Mouse (Mus musculus): ENCODE measurements around the gene Ppp6r2. TPM values are rescaled to one million over a fixed set of nuclear protein-coding genes. Genes with fewer than 3 reads are reported as not detected.

Gene Ppp6r2
- total RNA-seq (2021), result 10 to 100 TPM; 59.5 to 60.6 TPM

DNA sequence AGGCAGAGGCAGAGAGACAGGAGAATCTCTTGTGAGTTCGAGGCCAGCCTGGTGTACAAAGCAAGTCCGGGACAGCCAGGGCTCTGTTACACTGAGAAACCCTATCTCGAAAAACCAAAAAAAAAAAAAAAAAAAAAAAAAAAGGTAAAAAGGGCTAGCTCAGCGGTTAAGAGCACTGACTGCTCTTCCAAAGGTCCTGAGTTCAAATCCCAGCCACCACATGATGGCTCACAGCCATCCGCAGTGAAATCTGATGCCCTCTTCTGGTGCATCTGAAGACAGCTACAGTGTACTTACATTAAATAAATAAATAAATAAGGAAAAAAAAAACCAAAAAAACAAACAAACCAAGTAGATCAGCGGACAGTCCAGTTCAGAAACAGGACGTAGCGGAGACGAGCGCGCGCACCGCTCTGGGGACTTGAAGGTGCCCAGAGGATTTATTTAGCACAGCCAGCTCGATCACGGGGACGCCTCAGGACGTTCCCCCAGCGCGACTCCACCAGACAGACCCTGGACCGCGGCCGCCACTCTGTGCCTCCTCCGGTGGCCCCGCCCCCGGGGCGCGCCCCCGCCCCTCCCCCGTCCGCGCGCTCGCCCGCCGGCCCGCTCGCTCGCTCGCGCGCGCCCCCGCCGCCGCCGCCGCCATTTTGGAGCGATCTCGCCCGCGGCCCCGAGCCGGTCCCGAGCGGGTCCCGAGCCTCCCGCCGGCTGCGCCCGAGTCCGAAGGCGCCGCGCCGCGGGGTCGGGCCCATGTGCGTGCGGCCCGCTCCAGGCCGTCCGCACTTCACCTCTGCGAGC lies at the start of gene Ppp6r2:
Gene Ppp6r2, plus strand, starts transcription at position 639 of the 801 bp plus-strand sequence.
- intact Hi-C loops (cut with DNase I), result loop anchor here (1.0 to 5.0 kb wide), 4 partner anchors 28 to 134 kb away; partner anchors contain the start of genes Trabd and Tubgcp6
- peak; percentile 88 to 90 for DNase-seq

DNA sequence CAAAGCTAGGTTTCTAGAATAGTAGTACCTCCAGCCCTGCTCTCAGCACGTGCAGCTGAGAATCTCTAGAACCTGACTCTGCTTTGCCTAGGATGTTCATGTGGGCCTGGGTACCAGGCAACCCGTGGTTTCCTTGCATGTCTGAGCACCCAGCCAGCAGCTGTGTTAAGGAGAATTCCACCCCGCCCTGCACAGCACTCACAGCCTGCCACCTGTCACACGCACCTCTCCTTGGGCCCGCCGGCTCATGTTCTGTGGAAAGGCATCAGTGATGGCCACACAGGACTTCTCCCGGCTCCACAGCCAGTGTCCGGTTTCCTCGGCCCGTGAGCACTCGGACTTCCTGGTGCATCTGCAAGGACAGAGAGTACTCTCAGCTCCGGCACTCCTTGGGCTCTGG lies 45.9 kb upstream of the Ppp6r2 start:
- DNase-seq, result no peak
- intact Hi-C loops (cut with DNase I), result no loop called here

DNA sequence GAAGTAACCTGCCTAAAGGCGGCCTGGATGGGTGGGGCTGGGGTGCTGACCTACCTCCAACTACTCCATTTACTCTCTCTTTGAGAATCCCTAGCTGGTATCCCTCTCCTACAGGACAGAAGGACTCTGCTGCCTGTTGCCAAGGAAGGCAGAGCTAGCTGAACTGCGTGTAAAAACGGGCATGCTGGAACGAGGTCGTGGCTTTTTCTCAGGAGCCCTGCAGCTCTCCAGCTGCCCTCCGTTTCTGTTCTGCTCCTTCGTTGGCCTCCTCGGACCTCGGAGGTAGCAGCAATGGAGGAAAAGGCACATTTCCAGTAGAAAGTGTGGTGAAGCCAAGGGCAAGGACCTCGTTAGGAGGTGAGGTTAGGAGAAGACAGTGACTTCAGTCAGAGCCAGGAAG lies 42.4 kb upstream of the Ppp6r2 start:
- DNase-seq, result peak in 1 of 2 experiments; percentile 18
- intact Hi-C loops (cut with DNase I), result no loop called here

DNA sequence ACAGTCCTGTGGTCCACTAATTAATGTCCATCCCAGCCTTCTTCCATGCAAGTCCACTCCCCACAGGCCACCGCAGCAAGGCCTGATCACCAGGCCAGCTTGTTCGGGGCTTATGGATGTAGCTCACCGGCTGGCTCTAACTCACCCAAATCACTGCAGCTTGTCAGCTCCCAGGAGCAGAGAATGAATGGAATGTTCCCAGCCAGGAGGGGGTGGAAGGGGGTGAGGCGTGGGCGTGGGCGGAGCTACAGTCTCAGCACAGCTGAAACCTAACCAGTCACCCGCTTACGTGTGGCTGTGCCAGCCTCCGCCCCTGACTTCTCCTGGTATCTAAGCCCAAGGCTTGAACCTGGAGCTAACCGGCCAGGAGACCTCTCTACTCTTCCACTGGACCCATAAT lies 41.9 kb upstream of the Ppp6r2 start:
- intact Hi-C loops (cut with DNase I), result no loop called here

DNA sequence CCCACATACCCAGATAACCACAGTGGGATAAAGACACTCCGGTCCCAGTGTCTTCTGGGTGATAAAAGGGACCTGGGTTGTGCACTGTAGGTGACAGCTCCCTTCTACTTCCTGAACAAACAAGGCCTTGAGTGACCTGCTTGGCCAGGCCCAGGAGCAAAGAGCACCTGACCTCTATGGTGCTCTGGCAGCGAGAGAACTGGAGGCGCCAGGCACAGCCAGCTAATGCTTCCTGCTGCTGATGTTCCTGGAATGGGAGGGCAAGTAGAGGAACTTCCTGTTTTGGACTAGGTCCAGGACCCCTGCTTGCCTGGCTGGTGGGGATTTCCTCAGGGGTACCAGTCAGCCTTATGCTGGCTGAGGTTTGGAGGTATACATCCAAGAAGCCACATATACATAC lies 41.3 kb upstream of the Ppp6r2 start:
- peak; percentile 48 to 53 for DNase-seq
- intact Hi-C loops (cut with DNase I), result no loop called here

More for the DNA sequence above, 41.9 kb upstream of the Ppp6r2 start:
- peak; percentile 88 to 92 for DNase-seq

DNA sequence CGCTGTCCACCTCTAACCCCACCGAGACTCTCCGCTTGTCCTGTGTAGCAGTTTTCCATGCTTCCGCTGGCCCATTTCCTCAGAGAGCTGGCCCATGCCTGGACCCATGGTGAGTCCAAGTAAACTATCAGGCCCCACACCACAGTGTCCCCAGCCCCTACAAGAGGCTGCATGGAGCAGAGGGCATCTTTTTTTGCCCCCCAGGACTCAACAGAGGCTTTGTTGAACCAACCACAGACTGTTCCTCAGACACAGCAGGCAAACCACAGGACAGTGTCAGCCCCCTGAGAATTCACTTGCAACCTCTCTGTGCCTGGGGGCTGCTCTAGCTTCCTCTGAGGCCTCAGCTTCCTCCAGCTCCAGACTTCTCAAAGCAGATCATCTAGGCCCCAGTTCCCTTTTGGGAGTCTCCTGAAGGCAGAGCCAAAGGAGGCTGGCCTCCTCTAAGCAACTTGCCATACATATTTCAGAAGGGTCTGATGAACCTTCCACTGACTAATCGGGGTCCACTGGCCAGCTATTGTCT lies 39.8 kb upstream of the Ppp6r2 start:
- DNase-seq, result peak in 1 of 2 experiments; percentile 10

DNA sequence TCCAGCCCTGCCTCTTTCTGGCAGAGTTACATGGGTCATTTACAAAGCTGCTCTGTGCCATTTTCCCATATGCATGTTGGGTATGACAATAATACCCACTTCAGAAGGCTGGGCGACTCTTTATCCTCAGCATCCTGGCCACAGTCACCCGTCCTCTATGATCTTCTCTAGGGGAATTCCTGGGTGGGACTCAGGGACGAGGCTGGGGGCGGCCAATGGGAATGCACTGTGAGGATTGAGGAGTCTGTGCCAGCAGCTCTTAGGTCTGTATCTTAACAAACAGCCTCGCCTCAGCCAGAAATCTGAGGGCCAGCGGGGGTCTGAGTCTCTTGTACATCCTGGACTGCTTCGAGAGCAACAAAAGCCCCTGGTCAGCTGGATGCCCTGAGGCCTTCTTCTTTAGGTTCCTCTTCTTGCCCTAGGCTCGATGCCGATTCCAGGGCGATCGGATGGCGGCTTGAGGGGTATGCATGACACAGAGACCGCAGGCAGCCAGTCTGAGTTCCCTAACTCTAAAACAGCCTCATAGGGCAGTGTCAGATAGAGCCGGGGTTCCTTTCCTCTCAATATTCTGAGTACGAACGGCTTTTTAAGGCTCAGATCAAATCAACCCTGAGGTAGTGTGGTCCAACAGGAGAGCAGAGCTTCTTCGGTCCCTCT lies 38.9 kb upstream of the Ppp6r2 start:
- intact Hi-C loops (cut with DNase I), result no loop called here
- peak; percentile 25 to 36 for DNase-seq

More for the DNA sequence above, 39.8 kb upstream of the Ppp6r2 start:
- intact Hi-C loops (cut with DNase I), result no loop called here

DNA sequence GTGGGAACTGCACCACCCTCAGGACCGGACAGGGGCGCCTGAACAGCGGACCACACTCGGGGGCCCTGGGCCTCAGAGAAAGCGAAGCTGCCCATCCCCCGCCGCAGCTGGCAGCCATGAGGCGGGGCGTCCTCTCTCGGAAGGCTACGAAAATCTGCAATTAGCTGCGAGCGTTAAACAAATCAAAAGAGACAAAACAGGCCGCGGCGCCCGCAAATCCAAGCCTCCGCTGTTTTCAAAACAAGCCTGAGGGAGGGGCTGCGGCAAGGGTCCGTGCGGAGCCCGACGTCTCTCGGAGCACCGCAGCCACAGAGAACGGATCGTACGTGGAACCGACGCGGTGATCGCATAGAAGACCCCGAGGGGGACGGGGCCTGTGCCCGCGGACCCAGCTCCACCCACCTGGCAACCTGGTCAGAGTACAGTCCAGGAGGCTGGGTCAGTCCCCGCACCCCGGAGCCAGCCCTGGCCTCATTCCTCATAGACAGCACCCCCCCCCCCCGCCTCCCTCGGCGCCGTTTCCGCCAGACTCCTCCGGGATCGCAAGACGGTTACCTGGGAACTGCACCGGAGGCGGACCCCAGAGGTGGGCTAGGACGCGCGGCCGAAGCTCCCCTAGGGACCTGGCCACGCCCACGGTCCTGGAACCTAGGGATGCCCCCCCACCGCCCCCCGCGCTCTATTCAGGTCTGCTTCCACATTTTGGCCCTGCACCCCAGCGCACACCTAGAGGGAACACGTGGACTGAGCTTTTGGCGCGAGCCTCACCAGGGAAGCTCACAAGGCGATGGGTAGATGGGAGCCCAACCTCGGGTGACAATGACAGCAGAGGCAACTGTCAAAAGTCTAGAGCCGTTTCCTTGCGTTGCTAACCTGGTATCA lies 38.1 kb upstream of the Ppp6r2 start:
- peak; percentile 54 to 71 for DNase-seq
- intact Hi-C loops (cut with DNase I), result no loop called here

DNA sequence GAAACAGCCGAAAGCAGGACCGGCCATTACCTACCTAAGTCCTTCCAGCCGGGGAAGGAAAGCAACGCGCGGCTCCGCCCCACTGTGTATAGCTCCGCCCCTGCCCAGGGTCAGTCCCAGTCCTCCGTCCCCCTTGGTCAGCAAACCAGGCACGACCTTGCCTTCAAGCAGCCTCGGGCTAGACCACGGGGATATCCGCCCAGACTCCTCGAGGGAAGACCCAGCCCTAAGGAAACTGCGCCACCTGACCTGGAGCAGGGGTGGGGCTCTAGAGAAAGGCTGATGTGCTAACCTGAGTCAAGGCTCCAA lies 37.5 kb upstream of the Ppp6r2 start:
- peak; percentile 61 to 69 for DNase-seq
- intact Hi-C loops (cut with DNase I), result no loop called here

DNA sequence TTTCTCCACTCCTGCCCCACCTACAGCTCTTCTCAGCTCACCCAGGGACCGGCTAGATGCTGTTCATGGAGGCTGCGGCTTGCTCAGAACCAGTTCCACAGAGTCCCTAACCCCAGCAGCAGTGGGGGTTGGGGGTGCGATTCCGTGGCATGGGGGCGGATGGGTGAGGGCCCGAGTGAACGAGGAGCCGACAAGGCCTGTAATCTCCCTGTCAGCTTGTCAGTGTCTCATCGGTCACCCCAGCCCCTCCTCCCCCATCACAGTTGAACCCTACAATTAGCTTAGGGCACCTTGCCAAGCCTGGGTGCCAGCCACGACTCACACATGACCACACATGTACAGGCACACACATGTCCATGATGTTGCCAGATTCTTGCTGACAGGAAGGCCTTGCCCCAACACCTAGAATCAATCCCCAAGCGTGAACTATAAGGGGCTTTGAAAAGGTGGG lies 36.4 kb upstream of the Ppp6r2 start:
- intact Hi-C loops (cut with DNase I), result no loop called here
- no peak for DNase-seq

DNA sequence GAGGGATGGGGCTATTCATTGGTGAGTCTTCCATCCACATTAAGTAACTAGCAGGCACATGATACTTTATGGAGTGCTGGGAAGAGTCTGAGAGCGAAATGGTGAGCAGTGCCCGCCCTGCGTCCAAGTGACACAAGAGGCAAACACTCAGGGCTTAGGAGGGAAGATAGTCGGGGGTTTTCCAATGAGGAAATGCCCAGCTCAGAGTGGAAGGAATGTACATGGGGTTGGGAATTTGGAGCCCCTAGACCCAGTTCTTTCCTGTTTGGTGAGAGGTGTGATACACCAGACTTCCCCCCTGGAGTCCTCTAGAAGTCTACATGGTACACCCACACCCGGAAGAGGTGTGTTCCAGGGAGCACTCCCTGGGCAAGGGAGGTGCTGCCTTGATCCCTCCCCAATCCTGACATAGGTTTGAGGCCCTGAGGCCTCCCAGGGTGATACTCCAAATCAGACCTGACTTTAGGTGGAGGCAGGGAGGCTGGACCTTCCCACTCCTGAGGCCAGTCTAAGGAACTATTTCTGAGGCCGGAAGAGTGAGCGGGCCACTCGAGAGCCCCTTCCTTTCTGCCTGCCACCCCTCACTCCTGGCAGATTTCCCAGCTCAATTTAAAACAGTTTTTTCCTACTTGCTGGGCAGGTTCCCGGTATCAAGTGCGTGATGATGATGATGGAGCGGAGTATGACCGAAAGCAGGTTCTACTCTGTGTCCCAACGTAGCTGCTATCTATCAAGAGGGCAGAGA lies 35.8 kb upstream of the Ppp6r2 start:
- DNase-seq, result no peak
- intact Hi-C loops (cut with DNase I), result no loop called here

DNA sequence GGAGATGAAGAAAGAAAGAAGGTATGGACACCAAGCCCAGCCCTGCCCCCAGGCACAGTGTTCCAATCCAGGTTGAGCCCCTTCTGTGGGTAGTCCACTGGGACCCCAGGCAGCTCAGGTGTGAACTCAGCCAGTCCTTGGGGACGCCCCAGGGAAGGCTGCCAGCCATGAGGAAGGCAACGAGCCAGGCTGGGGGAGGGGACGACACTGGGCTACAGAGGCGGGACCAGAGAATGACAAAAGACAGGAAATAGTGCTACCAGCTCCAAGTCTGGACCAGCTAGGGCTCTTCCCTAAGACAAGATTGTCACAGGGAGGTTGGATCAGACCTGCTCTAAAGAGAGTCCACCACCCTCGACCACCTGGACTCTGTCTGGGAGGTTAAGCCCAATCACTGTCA lies 34.2 kb upstream of the Ppp6r2 start:
- intact Hi-C loops (cut with DNase I), result no loop called here
- peak; percentile 96 for DNase-seq

DNA sequence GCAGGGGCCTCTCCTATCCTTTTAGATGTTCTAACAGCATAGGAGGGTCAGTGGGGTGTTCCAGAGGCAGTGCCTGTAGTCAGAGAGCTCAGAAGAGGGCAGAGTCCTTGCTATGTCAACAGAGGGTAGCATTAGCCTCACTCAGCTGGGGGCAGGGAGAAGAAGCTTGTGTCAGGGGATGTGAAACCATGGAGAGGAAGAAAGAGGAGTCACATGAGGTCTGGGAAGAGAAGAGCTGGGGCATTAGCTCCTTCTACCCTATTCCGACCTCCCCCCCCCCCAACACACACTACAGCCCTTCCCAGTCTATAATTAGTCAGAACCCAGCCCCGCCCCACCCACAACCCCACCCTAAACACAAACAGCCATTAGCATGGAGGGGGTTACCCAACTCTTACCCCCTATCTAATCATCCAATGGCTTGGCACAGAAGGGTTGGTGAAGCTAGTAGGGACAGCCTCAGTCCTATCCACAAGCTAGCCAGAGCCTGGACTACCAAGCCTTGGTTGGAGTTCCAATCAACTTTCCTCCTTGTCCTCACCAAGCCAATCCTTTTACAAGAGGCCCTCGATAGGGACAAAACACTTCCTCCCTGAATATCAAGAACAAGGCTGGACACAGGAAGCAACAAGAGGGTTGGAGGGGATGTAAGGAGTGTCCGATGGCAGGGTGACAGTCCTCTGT lies 33.6 kb upstream of the Ppp6r2 start:
- peak; percentile 41 to 48 for DNase-seq
- intact Hi-C loops (cut with DNase I), result no loop called here

DNA sequence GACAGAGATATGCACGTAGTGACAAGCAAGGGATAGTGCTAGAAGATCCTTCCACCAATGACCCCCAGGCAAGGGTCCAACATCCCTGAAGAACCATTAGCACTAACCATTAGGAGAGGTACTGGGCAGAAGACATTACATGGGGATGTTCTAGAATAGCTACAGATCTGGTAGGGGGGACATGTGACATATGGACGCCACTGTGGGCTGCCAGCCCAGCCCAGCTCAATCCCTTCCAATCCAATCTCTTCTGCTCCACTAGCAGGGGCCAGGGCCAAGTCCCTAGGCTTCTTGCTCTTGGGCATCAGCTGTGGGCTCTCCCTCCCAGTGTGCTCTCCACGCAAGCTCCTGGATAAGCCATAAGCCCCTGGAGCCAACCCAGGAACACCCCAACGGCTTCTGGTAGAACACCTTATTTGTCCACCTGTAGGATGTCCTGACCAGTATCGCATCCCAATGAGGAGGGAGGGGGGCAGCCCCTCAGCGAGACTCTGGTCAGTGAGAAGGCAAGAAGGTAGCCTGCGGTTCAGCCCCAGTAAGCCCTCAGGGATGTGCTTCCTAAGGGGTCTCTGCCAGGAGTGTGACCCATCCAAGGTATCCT lies 33.0 kb upstream of the Ppp6r2 start:
- peak; percentile 51 to 55 for DNase-seq
- intact Hi-C loops (cut with DNase I), result no loop called here

DNA sequence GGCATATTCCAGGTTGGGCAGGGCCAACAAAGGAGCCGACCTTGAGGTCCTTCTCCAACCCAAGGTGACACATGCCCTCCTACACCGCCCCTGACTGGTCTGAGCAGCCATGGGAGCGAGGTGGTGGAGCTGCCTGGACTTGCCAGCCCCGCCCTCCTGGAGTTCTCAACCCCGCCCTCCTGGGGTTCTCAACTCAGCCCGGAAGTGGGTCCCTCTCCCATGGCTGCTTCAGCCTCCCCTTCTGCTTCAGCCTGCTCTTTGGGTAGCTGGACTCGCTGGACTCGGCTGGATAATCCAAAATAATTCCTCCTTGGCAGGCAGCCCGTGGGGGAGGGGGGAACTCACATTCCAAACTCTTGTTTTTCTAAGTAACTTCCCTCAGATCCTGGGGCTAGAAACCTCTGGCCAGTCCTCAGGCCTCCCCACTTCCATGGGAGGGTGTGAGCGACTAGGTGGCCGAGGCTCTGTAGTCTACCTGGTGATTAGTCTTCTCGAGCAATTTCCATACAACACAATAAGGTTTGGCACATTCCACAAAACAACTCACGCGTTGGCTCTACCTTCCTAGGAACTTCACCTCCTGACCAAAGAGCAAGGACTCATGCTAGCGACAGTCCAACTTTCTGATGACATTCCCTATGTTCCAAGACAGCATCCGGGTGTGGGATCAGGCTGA lies 32.3 kb upstream of the Ppp6r2 start:
- DNase-seq, result peak; percentile 87 to 90
- intact Hi-C loops (cut with DNase I), result no loop called here

DNA sequence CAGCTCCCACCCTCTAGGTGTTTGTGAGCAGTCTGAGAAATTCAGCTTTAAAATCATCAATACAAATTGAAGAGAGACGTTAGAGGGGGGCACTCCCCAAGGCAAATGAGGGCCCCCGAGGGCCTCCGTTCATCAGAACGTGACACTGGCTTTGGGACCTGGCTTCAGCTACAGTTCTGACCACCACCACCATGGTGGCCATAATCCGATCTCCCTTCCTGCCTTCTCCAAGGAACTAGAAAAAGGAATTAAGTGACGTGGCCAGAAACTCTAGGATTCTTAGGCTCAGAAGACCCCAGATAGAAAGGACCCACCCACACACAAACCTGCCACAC lies 31.8 kb upstream of the Ppp6r2 start:
- DNase-seq, result peak in 1 of 2 experiments; percentile 24
- intact Hi-C loops (cut with DNase I), result no loop called here

DNA sequence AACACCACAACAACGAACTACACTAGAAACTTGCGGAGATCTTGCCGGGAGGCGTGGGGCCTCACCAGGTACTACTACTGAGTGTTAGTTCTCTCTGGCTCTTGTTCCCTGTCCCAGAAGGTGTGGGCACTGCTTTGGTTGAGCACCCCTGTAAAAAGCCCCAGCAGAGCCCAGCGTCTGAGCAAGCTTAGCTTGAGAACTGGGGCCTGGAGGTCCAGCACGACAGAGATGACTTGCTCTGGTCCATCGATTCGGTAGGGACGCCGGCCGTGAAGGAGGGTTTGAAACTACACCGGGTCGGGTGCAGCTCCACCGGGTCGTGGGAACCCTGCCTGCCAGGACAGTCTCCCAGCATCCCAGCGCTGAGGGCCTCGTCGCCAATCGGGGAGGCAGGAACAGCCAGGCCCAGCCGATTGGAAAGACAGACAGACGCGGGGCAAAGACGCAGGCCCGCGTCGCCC lies 31.2 kb upstream of the Ppp6r2 start:
- peak; percentile 60 to 67 for DNase-seq
- intact Hi-C loops (cut with DNase I), result no loop called here

DNA sequence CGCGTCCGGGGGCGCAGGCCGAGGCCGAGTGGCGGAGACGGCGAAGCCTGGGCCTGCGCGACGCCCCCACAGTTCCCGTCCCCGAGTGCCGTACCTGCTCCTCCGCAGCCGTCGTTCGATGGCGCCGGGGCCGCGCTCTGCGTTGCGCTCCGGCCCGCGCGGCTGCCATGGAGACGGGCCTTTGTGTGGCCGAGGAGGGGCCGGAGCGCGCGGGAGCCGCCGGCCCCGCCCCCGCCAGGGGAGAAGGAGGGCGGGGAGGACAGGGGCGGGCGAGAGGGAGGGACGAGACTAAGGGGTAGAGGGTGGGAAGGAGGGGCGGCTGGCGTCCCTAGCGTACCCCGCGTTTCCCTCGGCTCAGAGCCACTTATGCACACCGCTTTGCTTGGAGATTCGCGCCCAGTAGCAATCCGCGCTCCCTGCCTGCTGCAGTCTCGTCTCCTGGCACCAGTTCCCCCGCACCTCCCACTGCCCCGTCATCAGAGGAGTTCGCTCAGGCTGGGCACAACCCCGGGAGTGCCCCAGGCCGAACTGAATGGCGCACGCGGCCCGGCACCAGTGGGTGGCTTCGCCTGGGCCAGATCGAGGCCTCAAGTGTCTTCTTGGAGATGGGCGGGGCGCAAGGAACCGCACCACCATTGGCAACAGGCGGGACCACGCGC lies 30.7 kb upstream of the Ppp6r2 start, which contains the start of gene Plxnb2:
Gene Plxnb2, minus strand, starts transcription at position 218 of the 659 bp plus-strand sequence.
- peak; percentile 88 for DNase-seq
- intact Hi-C loops (cut with DNase I), result no loop called here

Data from heart, postnatal 10 days (tissue).